Mouse (Mus musculus) ES-Bruce4 (cell line): ENCODE data around the gene Dazap2.

Experiments used
- CTCF ChIP-seq: IDR thresholded peaks from one replicate; pipeline ENCODE4 v1.8.1; 2011; ENCODE audit warnings: low read depth, low read length
- POLR2A ChIP-seq: IDR thresholded peaks from one replicate; pipeline ENCODE4 v1.8.1; 2011; ENCODE audit warnings: low read length; ENCODE audit not compliant: insufficient read depth

DNA sequence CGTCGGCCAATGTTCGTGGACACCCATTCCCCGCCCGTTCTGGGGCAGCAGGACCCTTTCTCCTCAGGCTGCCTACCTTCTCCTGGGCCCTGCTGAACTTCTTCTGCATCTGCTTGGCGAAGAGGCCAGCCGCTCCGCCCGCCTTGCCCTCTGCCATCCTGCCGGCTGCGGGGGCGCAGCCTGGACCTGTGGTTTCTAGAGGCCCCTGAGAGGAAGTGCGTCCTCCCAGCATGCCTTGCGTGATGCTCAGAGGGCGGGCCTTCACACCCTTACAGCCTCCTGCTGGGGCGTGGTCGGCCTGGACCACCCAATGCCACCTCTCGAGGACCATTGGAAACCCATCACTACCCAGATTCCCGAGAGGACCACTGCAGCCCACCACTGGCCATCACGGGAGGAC, 54.2 kb downstream of the Dazap2 start, which contains the start of gene Bin2:
- TF ChIP-seq CTCF (no peak), POLR2A (peak; percentile 55)
